Mouse (Mus musculus) megakaryocyte, embryonic 14.5 days (primary cell): ENCODE measurements around the gene Olfr1490. TPM values are rescaled to one million over a fixed set of nuclear protein-coding genes. Genes with fewer than 3 reads are reported as not detected.
"Not testable (repeated sequence)": the region's sequence is repeated elsewhere in the genome, so short reads cannot be mapped to it uniquely, and the experiment has no call there.

Source experiments
- H3K27me3 ChIP-seq: replicated peaks from 2 replicates; pipeline ENCODE3; 2012; ENCODE audit warnings: inconsistent platforms
- H3K36me3 ChIP-seq: replicated peaks from 2 replicates; pipeline ENCODE3; 2012; ENCODE audit warnings: low read length, inconsistent platforms, mixed read lengths
- H3K4me1 ChIP-seq: 2 replicates; pipeline ENCODE4 v1.6.1; 2012; ENCODE audit warnings: inconsistent platforms
- H3K4me3 ChIP-seq: replicated peaks from 2 replicates; pipeline ENCODE3; 2012; ENCODE audit warnings: moderate library complexity, mild to moderate bottlenecking, inconsistent platforms
- H3K9me3 ChIP-seq: 2 replicates; pipeline ENCODE4 v1.6.1; 2012; ENCODE audit warnings: inconsistent platforms
- FLI1 ChIP-seq: IDR thresholded peaks from 2 replicates; pipeline ENCODE4 v1.6.1; 2012; ENCODE audit warnings: low read length, inconsistent platforms, mixed read lengths
- GATA1 ChIP-seq: IDR thresholded peaks from 3 replicates; pipeline ENCODE4 v1.6.1; 2012; ENCODE audit warnings: mixed read lengths, low read length, inconsistent platforms, borderline replicate concordance
- polyA plus RNA-seq: library from polyadenylated mRNA; stranded (reverse); fragments of >175 nt; gene quantifications from 2 replicates; pipeline ENCODE4 v1.2.3, GENCODE M21; 2012; ENCODE audit warnings: low replicate concordance; ENCODE audit not compliant: insufficient read depth

The Olfr1490 gene
- polyA plus RNA-seq, result not detected in 2 replicates

GRCm38 (mm10) chr19:13650791-13651190 is at the start of gene Olfr1490:
Gene Olfr1490, plus strand, starts transcription at chr19:13651091.
- H3K36me3 ChIP-seq, result no peaks in the 10 kb centered on the region
- H3K4me1 ChIP-seq, result peaks cover 7% of the 10 kb centered on the region; the same call in 1 of the 2 replicates
- TF ChIP-seq FLI1 (no peak), GATA1 (no peak)
- H3K27me3 ChIP-seq, result no peaks in the 10 kb centered on the region
- peaks cover 2% of the 10 kb centered on the region; the same call in 1 of the 2 replicates for H3K9me3 ChIP-seq
- H3K4me3 ChIP-seq, result no peak within 1 kb of the TSS

DNA sequence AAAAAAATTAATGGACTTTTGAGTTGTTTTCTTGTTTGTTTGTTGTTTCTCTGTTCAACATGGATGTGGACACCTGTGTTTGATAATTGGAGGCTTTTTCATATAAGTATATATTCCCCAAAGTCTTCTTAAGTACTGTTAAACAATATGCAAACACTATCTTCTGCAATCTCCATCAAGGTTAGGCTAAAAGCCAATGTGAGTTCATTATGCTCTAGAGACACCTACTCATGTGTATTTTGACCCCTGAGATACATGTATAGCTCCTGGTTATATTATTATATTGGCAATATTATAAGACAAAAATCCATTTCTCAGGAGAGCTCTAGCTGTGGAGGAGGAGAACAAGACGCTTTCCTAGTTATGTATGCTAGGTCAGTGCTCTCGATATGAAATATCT is 33.8 kb upstream of the Olfr1490 start, which contains the start of gene Olfr1487:
TSS of gene Olfr1487 (plus strand) at position 301 of the 400 bp plus-strand sequence.
- not testable (repeated sequence) for H3K4me3 ChIP-seq, H3K27me3 ChIP-seq, H3K4me1 ChIP-seq, H3K36me3 ChIP-seq, H3K9me3 ChIP-seq

- Histone ChIP-seq H3K27me3 (no peaks in the 10 kb centered on the region), H3K4me3 (no peak within 1 kb of the TSS), H3K4me1 (no peaks in the 10 kb centered on the region), H3K9me3 (no peaks in the 10 kb centered on the region), H3K36me3 (no peaks in the 10 kb centered on the region)
- TF ChIP-seq FLI1 (no peak), GATA1 (no peak)
Measured at GRCm38 (mm10) chr19:13631321-13631720, 19.6 kb upstream of the Olfr1490 start, which contains the start of gene Olfr1489. Gene Olfr1489, plus strand, starts transcription at chr19:13631621.

GRCm38 (mm10) chr19:13696968-13697367 is 46.1 kb downstream of the Olfr1490 start, which contains the start of gene Olfr1491:
Gene Olfr1491, plus strand, starts transcription at chr19:13697268.
- no peaks in the 10 kb centered on the region for H3K27me3 ChIP-seq
- no peaks in the 10 kb centered on the region for H3K36me3 ChIP-seq
- no peak within 1 kb of the TSS for H3K4me3 ChIP-seq
- TF ChIP-seq GATA1 (no peak), FLI1 (no peak)
- H3K4me1 ChIP-seq, result no peaks in the 10 kb centered on the region
- no peaks in the 10 kb centered on the region for H3K9me3 ChIP-seq

Other genes with a start within 250 kb of the Olfr1490 start
- not detected in 2 replicates for gene Olfr1469, start 243.2 kb upstream of the Olfr1490 start, polyA plus RNA-seq
- not detected in 2 replicates for gene Olfr1471, start 207.7 kb upstream of the Olfr1490 start, polyA plus RNA-seq
- gene Olfr1472, start 195.0 kb upstream of the Olfr1490 start, polyA plus RNA-seq, result not detected in 2 replicates
- gene Olfr1474, start 181.5 kb upstream of the Olfr1490 start, polyA plus RNA-seq, result not detected in 2 replicates
- not detected in 2 replicates for gene Olfr1475, start 170.9 kb upstream of the Olfr1490 start, polyA plus RNA-seq
- not detected in 2 replicates for gene Olfr1477, start 150.5 kb upstream of the Olfr1490 start, polyA plus RNA-seq
- gene Olfr1480, start 123.2 kb upstream of the Olfr1490 start, polyA plus RNA-seq, result not detected in 2 replicates
- not detected in 2 replicates for gene Olfr1484, start 67.6 kb upstream of the Olfr1490 start, polyA plus RNA-seq
- gene Olfr1487, start 33.7 kb upstream of the Olfr1490 start, polyA plus RNA-seq, result not detected in 2 replicates
- not detected in 2 replicates for gene Olfr1489, start 19.5 kb upstream of the Olfr1490 start, polyA plus RNA-seq
- gene Olfr1491, start 46.2 kb downstream of the Olfr1490 start, polyA plus RNA-seq, result not detected in 2 replicates
- not detected in 2 replicates for gene Olfr1493-ps1, start 72.2 kb downstream of the Olfr1490 start, polyA plus RNA-seq
- gene Olfr1494, start 88.6 kb downstream of the Olfr1490 start, polyA plus RNA-seq, result not detected in 2 replicates
- gene Olfr1495, start 113.5 kb downstream of the Olfr1490 start, polyA plus RNA-seq, result not detected in 2 replicates
- not detected in 2 replicates for gene Olfr1496, start 126.8 kb downstream of the Olfr1490 start, polyA plus RNA-seq
- not detected in 2 replicates for gene Olfr1497, start 147.1 kb downstream of the Olfr1490 start, polyA plus RNA-seq
- gene Olfr1499, start 168.4 kb downstream of the Olfr1490 start, polyA plus RNA-seq, result not detected in 2 replicates
- gene Olfr1500, start 179.4 kb downstream of the Olfr1490 start, polyA plus RNA-seq, result not detected in 2 replicates
- not detected in 2 replicates for gene Olfr1501, start 199.6 kb downstream of the Olfr1490 start, polyA plus RNA-seq
- not detected in 2 replicates for gene Olfr1502, start 210.7 kb downstream of the Olfr1490 start, polyA plus RNA-seq
- gene Olfr1504, start 246.8 kb downstream of the Olfr1490 start, polyA plus RNA-seq, result not detected in 2 replicates